Mouse (Mus musculus) T-cell, adult 2 months (primary cell): ENCODE results near the gene Gm21972.

Experiments
- DNase-seq: peaks from one replicate; pipeline ENCODE4 v3.0.0; 2022; ENCODE audit warnings: low spot score

Gm21972 gene

GRCm38 (mm10) chr1:86133337-86133736 is at the start of gene Gm21972:
TSS of gene Gm21972 (plus strand) at chr1:86133637.
- no peak for DNase-seq

- no peak for DNase-seq
Measured at GRCm38 (mm10) chr1:86094413-86094812, 39.0 kb upstream of the Gm21972 start.

GRCm38 (mm10) chr1:86105054-86105453 is 28.4 kb upstream of the Gm21972 start:
- DNase-seq, result no peak

- no peak for DNase-seq
Measured at GRCm38 (mm10) chr1:86111779-86112178, 21.7 kb upstream of the Gm21972 start, which contains the start of gene Htr2b. TSS of gene Htr2b (minus strand) at chr1:86111970.

- no peak for DNase-seq
Measured at GRCm38 (mm10) chr1:86114141-86114540, 19.3 kb upstream of the Gm21972 start.

- DNase-seq, result no peak
Measured at GRCm38 (mm10) chr1:86119549-86119948, 13.9 kb upstream of the Gm21972 start.

GRCm38 (mm10) chr1:86126036-86126435 is 7.4 kb upstream of the Gm21972 start:
- no peak for DNase-seq

GRCm38 (mm10) chr1:86135315-86135714 is 1.9 kb downstream of the Gm21972 start:
- DNase-seq, result no peak

- no peak for DNase-seq
Measured at GRCm38 (mm10) chr1:86141081-86141480, 7.6 kb downstream of the Gm21972 start.

- no peak for DNase-seq
Measured at GRCm38 (mm10) chr1:86143165-86143564, 9.7 kb downstream of the Gm21972 start.

GRCm38 (mm10) chr1:86144001-86144944 is 10.8 kb downstream of the Gm21972 start:
- no peak for DNase-seq

GRCm38 (mm10) chr1:86146293-86146692 is 12.9 kb downstream of the Gm21972 start:
- DNase-seq, result no peak

GRCm38 (mm10) chr1:86147557-86147956 is 14.1 kb downstream of the Gm21972 start:
- DNase-seq, result no peak

- no peak for DNase-seq
Measured at GRCm38 (mm10) chr1:86148161-86148560, 14.7 kb downstream of the Gm21972 start.

GRCm38 (mm10) chr1:86150929-86151328 is 17.5 kb downstream of the Gm21972 start:
- no peak for DNase-seq

GRCm38 (mm10) chr1:86151376-86151775 is 17.9 kb downstream of the Gm21972 start:
- DNase-seq, result no peak

GRCm38 (mm10) chr1:86152618-86153017 is 19.2 kb downstream of the Gm21972 start:
- no peak for DNase-seq

- DNase-seq, result peak; percentile 97
Measured at GRCm38 (mm10) chr1:86154133-86154823, 20.8 kb downstream of the Gm21972 start, which contains the start of gene Armc9. TSS of gene Armc9 (plus strand) at chr1:86154780.

- no peak for DNase-seq
Measured at GRCm38 (mm10) chr1:86154824-86155164, 21.4 kb downstream of the Gm21972 start.

GRCm38 (mm10) chr1:86156075-86156474 is 22.6 kb downstream of the Gm21972 start:
- DNase-seq, result no peak

GRCm38 (mm10) chr1:86156595-86156994 is 23.2 kb downstream of the Gm21972 start:
- DNase-seq, result no peak

GRCm38 (mm10) chr1:86160059-86160458 is 26.6 kb downstream of the Gm21972 start:
- DNase-seq, result no peak

- DNase-seq, result no peak
Measured at GRCm38 (mm10) chr1:86160479-86160878, 27.0 kb downstream of the Gm21972 start.
